Mouse (Mus musculus) erythroblast, embryonic 14.5 days (primary cell): ENCODE results near the gene Tmem8b.

ENCODE experiments used
- GATA1 ChIP-seq: IDR thresholded peaks from 2 replicates; pipeline ENCODE4 v1.6.1; 2012; ENCODE audit warnings: low read length, inconsistent platforms, mixed read lengths
- TAL1 ChIP-seq: IDR thresholded peaks from 3 replicates; pipeline ENCODE4 v1.6.1; 2012; ENCODE audit warnings: low read length, inconsistent platforms, mixed read lengths

- TF ChIP-seq GATA1 (no peak), TAL1 (no peak)
Observed at GRCm38 (mm10) chr4:43673703-43674102, 4.9 kb downstream of the Tmem8b start.
